Mouse (Mus musculus): ENCODE data around the gene 1700037C18Rik.
"Not testable (repeated sequence)": the region's sequence is repeated elsewhere in the genome, so short reads cannot be mapped to it uniquely, and the experiment has no call there.

The 1700037C18Rik gene

GRCm38 (mm10) chr16:3872216-3873047 is 36.1 kb downstream of the 1700037C18Rik start, which contains the start of gene Naa60:
Gene Naa60 (plus strand): TSS chr16:3872375.
- peak; percentile 87 for DNase-seq (ENCODE audit: low spot score)

- DNase-seq (ENCODE audit: low spot score) = no peak
These were observed 36.7 kb downstream of the 1700037C18Rik start for GRCm38 (mm10) chr16:3871815-3872214.

- no peak for DNase-seq (ENCODE audit: low spot score)
These were observed 49.2 kb downstream of the 1700037C18Rik start for GRCm38 (mm10) chr16:3859254-3859653.

DNA sequence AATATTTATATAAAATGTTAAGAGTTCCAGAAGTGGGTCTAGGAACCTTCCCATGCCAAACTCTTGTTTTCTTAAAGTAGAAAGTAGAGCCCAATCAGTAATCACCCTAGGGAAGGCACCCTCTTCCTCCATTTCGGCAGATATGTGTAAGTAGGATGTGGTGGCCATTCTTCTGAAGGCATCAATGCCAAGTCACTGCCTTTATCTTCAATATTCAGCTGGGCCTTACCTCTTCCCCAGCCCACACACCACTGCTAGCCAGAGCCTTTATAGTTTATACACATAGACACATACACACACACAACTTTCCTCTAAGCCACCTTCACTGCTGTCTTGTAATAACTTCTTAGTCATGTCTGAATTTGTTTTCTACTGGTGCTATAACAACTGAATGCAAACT is 52.7 kb downstream of the 1700037C18Rik start:
- DNase-seq (ENCODE audit: low spot score) = no peak

DNA sequence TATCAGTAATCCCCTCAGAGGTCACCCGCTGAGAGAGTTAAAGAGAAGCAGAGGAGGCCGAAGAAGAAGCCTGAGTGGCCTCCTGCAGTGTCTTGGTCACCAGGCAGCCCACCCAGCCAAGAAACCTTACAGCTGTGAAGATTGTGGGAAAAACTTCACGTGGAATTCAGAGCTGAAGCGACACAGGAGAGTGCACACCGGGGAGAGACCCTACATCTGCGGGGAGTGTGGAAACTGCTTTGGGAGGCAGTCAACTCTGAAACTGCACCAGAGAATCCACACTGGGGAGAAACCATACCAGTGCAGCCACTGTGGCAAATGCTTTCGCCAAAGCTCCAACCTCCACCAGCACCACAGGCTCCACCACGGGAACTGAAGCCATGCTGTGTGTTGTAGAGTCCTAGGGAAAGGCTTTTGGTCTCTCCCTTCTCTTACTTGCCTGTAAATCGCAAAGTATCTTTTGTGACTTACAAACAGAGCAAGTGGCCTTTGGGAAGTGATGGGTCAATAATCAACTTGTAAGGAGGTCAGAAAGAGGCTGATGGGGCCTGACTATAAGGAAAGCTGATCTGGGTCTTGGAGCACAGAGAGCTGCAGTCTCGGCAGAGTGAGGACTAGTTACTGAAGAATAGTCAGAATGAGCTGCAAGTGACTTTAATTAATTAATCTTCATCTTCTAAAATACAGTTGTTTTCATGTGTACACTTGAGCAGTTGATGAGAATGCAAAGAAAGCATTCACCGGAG is 53.9 kb downstream of the 1700037C18Rik start:
- no peak for DNase-seq (ENCODE audit: low spot score)

DNA sequence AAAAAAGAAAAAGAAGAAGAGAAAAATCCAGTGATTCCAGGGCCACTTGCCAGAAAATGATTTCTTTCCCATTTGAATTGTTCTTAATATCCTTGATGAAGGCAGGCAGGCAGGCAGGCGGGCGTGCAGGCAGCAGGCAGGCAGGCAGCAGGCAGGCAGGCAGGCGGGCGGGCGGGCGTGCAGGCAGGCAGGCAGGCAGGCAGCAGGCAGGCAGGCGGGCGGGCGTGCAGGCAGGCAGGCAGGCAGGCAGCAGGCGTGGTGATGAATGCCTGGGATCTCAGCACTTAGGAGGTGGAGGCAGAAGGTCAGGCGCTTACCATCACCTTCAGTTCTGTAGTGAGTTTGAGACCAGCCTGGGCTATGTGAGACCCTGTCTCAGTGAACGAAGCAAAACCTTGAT is 55.9 kb downstream of the 1700037C18Rik start:
- DNase-seq (ENCODE audit: low spot score) = no peak

- not testable (repeated sequence) for DNase-seq (ENCODE audit: low spot score)
These were observed 57.2 kb downstream of the 1700037C18Rik start for GRCm38 (mm10) chr16:3851301-3851700.

- no peak for DNase-seq (ENCODE audit: low spot score)
These were observed 60.1 kb downstream of the 1700037C18Rik start for GRCm38 (mm10) chr16:3848416-3848815.

DNA sequence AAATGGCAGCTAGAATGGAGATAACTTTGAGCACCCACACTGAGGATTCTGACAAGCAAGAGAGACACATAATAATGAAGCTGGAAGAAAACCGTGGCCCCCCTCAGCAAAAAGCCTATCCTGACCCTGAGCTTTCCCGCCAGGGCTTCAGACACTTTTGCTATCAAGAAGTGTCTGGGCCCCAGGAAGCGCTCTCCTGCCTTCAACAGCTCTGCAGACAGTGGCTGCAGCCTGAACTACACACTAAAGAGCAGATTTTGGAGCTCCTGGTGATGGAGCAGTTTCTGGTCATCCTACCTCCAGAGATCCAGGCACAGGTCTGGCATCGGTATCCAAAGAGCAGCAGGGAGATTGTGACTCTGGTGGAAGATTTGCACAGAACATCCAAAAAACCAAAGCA is 60.6 kb downstream of the 1700037C18Rik start:
- peak; percentile 36 for DNase-seq (ENCODE audit: low spot score)

GRCm38 (mm10) chr16:3846711-3847518 is 61.6 kb downstream of the 1700037C18Rik start, which contains the start of gene Zfp174:
Gene Zfp174 (plus strand): TSS chr16:3847268.
- peak; percentile 98 for DNase-seq (ENCODE audit: low spot score)
